Mouse (Mus musculus): ENCODE data around the gene Olfr94.
A peak's percentile ranks its signal among the peaks of the same experiment; 100 is the strongest.
"Not testable (repeated sequence)": the region's sequence is repeated elsewhere in the genome, so short reads cannot be mapped to it uniquely, and the experiment has no call there.

Gene Olfr94

GRCm38 (mm10) chr17:37200894-37201293, at the start of gene Olfr94:
Olfr94 (minus strand) TSS chr17:37200994.
- DNase-seq = no peak

GRCm38 (mm10) chr17:37250544-37250943, 49.8 kb upstream of the Olfr94 start:
- no peak for DNase-seq

- DNase-seq = no peak
Observed at GRCm38 (mm10) chr17:37249460-37249859, 48.7 kb upstream of the Olfr94 start.

- peak; percentile 5 for DNase-seq
Observed at GRCm38 (mm10) chr17:37246715-37247114, 45.9 kb upstream of the Olfr94 start.

- DNase-seq = no peak
Observed at GRCm38 (mm10) chr17:37242198-37242597, 41.4 kb upstream of the Olfr94 start.

GRCm38 (mm10) chr17:37237230-37237629, 36.4 kb upstream of the Olfr94 start, which contains the start of gene Olfr97:
Olfr97 (minus strand) TSS chr17:37237330.
- not testable (repeated sequence) for DNase-seq

GRCm38 (mm10) chr17:37221879-37222278, 21.1 kb upstream of the Olfr94 start:
- no peak for DNase-seq

- DNase-seq = no peak
Observed at GRCm38 (mm10) chr17:37219846-37220245, 19.1 kb upstream of the Olfr94 start, which contains the start of gene Olfr96. Olfr96 (plus strand) TSS chr17:37220146.

- DNase-seq = no peak
Observed at GRCm38 (mm10) chr17:37218486-37218885, 17.7 kb upstream of the Olfr94 start.

- no peak for DNase-seq
Observed at GRCm38 (mm10) chr17:37213018-37213417, 12.2 kb upstream of the Olfr94 start, which contains the start of gene Olfr95. Olfr95 (minus strand) TSS chr17:37213118.

- DNase-seq = peak; percentile 16
Observed at GRCm38 (mm10) chr17:37210884-37211768, 10.3 kb upstream of the Olfr94 start.

GRCm38 (mm10) chr17:37203917-37204236, 3.1 kb upstream of the Olfr94 start:
- no peak for DNase-seq

GRCm38 (mm10) chr17:37203206-37203916, 2.6 kb upstream of the Olfr94 start:
- DNase-seq = peak; percentile 77

- peak; percentile 47 for DNase-seq
Observed at GRCm38 (mm10) chr17:37196845-37197724, 3.7 kb downstream of the Olfr94 start.

- DNase-seq = no peak
Observed at GRCm38 (mm10) chr17:37194782-37195181, 6.0 kb downstream of the Olfr94 start.

- no peak for DNase-seq
Observed at GRCm38 (mm10) chr17:37193656-37194055, 7.1 kb downstream of the Olfr94 start, which contains the start of gene Ubd. Ubd (plus strand) TSS chr17:37193892.

- no peak for DNase-seq
Observed at GRCm38 (mm10) chr17:37193032-37193431, 7.8 kb downstream of the Olfr94 start.

- DNase-seq = no peak
Observed at GRCm38 (mm10) chr17:37190711-37191110, 10.1 kb downstream of the Olfr94 start.

- DNase-seq = no peak
Observed at GRCm38 (mm10) chr17:37185474-37185873, 15.3 kb downstream of the Olfr94 start.

- no peak for DNase-seq
Observed at GRCm38 (mm10) chr17:37161394-37161793, 39.4 kb downstream of the Olfr94 start, which contains the start of gene Olfr93. Olfr93 (minus strand) TSS chr17:37161494.
